Mouse (Mus musculus): ENCODE measurements around the gene Cux2. TPM values are rescaled to one million over a fixed set of nuclear protein-coding genes. Genes with fewer than 3 reads are reported as not detected.

The Cux2 gene
- polyA plus RNA-seq, 1 experiment from 2014 or later: 23.8 TPM

Small RNA genes within 50 kb of the gene (microRNA-seq; reads per million reads assigned to microRNA genes)
- not detected for gene Mir7031

Other genes starting within 250 kb of the Cux2 start
- gene Sh2b3, start 212.5 kb downstream of the Cux2 start, polyA plus RNA-seq (2015; fragmentation: Nextera tagmentation; extraction: Ambion mirVana): 5.3 and 6.0 TPM in 2 replicates
- gene Pheta1, start 201.1 kb downstream of the Cux2 start, polyA plus RNA-seq (2015; fragmentation: Nextera tagmentation; extraction: Ambion mirVana): 52.3 and 56.8 TPM in 2 replicates
- 0.93 and 1.6 TPM in 2 replicates for gene Myl2, start 50.8 kb upstream of the Cux2 start, polyA plus RNA-seq (2015; fragmentation: Nextera tagmentation; extraction: Ambion mirVana)
- gene Ccdc63, start 90.7 kb upstream of the Cux2 start, polyA plus RNA-seq (2015; fragmentation: Nextera tagmentation; extraction: Ambion mirVana): not detected in 2 replicates
- 235 and 262 TPM in 2 replicates for gene Ppp1cc, start 108.2 kb upstream of the Cux2 start, polyA plus RNA-seq (2015; fragmentation: Nextera tagmentation; extraction: Ambion mirVana)
- gene Hvcn1, start 156.7 kb upstream of the Cux2 start, polyA plus RNA-seq (2015; fragmentation: Nextera tagmentation; extraction: Ambion mirVana): 4.0 and 4.1 TPM in 2 replicates
- gene Tctn1, start 214.4 kb upstream of the Cux2 start, polyA plus RNA-seq (2015; fragmentation: Nextera tagmentation; extraction: Ambion mirVana): 6.2 and 6.4 TPM in 2 replicates
- gene Pptc7, start 234.3 kb upstream of the Cux2 start, polyA plus RNA-seq (2015; fragmentation: Nextera tagmentation; extraction: Ambion mirVana): 8.0 and 9.1 TPM in 2 replicates

Measured in midbrain, embryonic 13.5 days (tissue).